Mouse (Mus musculus): ENCODE measurements around the gene Cldn22. TPM values are rescaled to one million over a fixed set of nuclear protein-coding genes. Genes with fewer than 3 reads are reported as not detected.

Gene Cldn22
- total RNA-seq, 2 experiments from 2014 or later = 0.69 TPM; not detected in 1

- no peak for DNase-seq
- intact Hi-C loops (cut with DNase I) = no loop called here
These were observed 2.6 kb downstream of the Cldn22 start for GRCm38 (mm10) chr8:47826911-47827310.

- no peak for DNase-seq
- intact Hi-C loops (cut with DNase I) = no loop called here
These were observed 8.3 kb downstream of the Cldn22 start for GRCm38 (mm10) chr8:47832616-47833015.

DNA sequence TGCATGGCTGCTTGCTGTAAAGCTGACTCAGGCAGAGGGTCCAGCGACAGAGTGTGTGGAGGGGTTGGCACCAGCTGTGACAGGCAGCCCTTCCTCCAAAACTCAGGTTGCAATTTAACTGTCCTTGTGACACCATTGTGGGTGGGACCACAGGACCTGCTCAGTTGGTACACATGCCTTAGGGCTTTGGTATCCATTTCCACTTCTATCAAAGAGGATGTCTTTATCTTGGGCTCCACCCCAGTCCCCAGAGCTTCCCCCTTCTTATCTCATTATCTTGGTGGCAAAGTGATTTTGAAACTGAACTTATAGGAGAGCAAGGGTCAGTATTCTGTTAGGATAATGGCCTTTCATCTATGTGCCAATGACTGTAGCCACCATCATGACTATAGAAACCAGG lies 9.7 kb downstream of the Cldn22 start:
- intact Hi-C loops (cut with DNase I) = no loop called here
- DNase-seq = no peak

DNA sequence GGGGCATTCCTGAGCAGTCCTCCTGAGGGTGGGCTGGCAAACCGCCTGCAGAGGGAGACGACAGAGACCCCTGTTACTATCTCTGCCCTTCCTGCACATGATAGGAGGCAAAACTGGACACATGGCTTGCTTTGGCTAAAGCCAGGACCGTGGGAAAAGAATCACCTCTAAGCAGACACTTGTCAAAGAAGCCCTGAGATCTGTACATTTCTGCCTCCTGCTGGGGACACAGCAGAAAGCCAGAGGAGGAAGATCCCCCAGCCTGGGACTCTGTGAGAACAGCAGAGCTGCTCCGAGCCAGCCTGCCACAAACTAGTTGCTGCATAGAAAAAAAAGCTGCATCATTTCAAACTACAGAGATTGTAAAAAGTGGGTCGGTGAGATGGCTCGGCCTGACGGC lies 18.8 kb downstream of the Cldn22 start:
- intact Hi-C loops (cut with DNase I) = no loop called here
- DNase-seq = no peak

- intact Hi-C loops (cut with DNase I) = no loop called here
- no peak for DNase-seq
These were observed 19.4 kb downstream of the Cldn22 start for GRCm38 (mm10) chr8:47843651-47844050.

- intact Hi-C loops (cut with DNase I) = loop anchor here (5.0 kb wide), 1 partner anchor 104 kb away; no protein-coding TSS in a partner anchor
- DNase-seq = no peak
These were observed 21.7 kb downstream of the Cldn22 start for GRCm38 (mm10) chr8:47845956-47846355.

DNA sequence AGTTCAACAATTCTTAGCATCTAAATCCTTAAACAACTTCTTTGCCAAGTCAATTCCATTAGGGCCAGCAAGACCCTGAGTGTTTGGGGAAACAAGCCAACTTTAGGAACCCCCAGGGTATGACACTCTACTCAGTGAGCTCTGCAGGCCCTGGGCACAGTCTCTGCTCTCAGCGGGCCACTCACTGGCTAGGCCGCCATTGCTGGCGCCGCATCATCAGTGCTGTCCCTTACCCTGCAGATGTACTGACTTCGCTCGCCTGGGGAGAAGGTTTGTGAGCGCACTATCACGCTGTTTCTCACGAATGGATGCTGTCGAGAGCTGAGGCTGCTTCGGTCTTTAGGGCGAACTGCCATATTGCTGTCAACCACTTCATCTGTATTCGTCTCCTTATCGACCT lies 22.9 kb downstream of the Cldn22 start:
- intact Hi-C loops (cut with DNase I) = loop anchor here (5.0 kb wide), 1 partner anchor 105 kb away; no protein-coding TSS in a partner anchor

GRCm38 (mm10) chr8:47847931-47848330 lies 23.6 kb downstream of the Cldn22 start:
- intact Hi-C loops (cut with DNase I) = loop anchor here (5.0 kb wide), 1 partner anchor 106 kb away; no protein-coding TSS in a partner anchor

More for the DNA sequence above, 22.9 kb downstream of the Cldn22 start:
- no peak for DNase-seq

DNA sequence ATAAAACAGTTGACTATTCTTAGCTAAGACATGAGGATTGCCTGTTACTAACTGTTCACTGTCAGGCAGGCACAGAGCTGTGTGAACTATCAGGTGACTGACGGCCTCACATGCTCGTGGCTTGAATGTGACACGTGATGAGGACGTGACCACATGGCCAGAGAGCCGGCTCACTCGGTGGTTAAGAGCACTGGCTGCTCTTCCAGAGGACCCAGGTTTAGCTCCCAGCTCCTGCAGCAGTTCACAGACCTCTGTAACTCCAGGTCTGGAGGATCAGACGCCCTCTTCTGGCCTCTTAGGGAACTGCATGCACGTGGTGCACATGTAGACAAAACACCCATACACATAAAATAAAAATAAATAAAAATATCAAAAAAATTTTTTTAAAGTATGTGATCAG lies 25.6 kb downstream of the Cldn22 start:
- DNase-seq = no peak
- intact Hi-C loops (cut with DNase I) = loop anchor here (5.0 kb wide), 1 partner anchor 108 kb away; no protein-coding TSS in a partner anchor

More at GRCm38 (mm10) chr8:47847931-47848330, 23.6 kb downstream of the Cldn22 start:
- no peak for DNase-seq

- peak; percentile 32 to 54 for DNase-seq
- intact Hi-C loops (cut with DNase I) = no loop called here
These were observed 27.7 kb downstream of the Cldn22 start for GRCm38 (mm10) chr8:47851824-47852502.

GRCm38 (mm10) chr8:47852737-47853136 lies 28.5 kb downstream of the Cldn22 start:
- DNase-seq = no peak
- intact Hi-C loops (cut with DNase I) = no loop called here

DNA sequence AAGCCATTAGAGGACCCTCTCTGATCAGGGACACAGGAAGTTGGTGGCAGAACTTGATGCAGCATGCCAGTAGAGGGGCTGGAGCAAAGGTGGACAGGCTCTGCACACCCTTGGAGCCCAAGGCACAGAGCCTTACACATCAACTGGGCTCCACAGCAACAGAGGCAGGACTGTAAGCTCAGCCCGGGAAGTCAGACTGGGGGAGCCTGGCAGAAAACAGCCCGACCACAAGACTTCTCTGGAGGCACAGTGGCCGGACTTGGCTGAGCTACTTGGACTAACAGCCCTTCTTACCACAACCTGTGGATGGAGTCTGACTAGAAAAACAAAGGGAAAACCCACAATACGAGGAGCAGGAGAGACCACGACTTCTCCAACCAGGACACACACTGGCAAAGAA lies 29.1 kb downstream of the Cldn22 start:
- DNase-seq = no peak
- intact Hi-C loops (cut with DNase I) = no loop called here

GRCm38 (mm10) chr8:47859259-47859658 lies 35.0 kb downstream of the Cldn22 start:
- DNase-seq = no peak
- intact Hi-C loops (cut with DNase I) = no loop called here

GRCm38 (mm10) chr8:47866568-47866967 lies 42.3 kb downstream of the Cldn22 start:
- intact Hi-C loops (cut with DNase I) = no loop called here

GRCm38 (mm10) chr8:47867067-47867466 lies 42.8 kb downstream of the Cldn22 start:
- peak; percentile 77 to 79 for DNase-seq
- intact Hi-C loops (cut with DNase I) = loop anchor here (1.0 kb wide), 1 partner anchor 149 kb away; no protein-coding TSS in a partner anchor

More at GRCm38 (mm10) chr8:47866568-47866967, 42.3 kb downstream of the Cldn22 start:
- DNase-seq = no peak

DNA sequence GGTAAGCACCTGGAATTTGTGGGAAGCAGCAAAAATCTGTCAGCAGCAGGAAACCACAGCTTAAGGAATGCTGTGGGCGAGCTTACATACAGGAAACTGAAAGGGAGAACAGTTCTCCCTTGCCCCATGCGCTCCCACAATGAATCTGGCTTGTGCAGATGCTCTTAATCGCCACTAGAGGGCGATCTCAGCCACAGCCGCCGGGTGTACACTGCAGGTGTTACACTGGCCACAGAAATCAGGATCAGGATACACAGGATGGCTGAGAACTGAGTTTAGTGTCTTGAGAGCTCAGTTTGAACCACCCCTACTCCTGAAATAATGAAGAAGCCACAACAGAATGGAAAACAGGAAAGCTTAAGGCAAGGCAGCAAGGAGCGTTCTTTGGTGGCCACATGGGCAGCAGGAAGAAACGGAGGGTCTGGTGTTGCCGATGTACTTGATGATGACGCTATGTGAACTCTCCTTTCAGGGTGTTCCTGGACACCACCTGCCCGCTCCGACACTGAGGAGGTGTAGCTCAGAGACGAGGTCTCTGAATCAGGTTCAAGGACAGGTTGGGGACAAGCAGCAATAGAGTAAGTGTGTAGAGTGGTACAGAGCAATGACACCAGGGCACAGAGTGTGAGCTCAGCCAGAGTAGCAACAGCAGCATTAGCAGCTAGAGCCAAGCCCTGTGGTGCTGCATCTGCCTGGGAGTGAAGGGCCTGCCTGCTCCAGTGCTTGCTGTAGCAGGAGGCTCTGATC lies 48.3 kb downstream of the Cldn22 start:
- DNase-seq = no peak
- intact Hi-C loops (cut with DNase I) = loop anchor here (1.0 to 5.0 kb wide), 2 partner anchors 85 to 144 kb away; no protein-coding TSS in a partner anchor

GRCm38 (mm10) chr8:47874497-47875178 lies 50.4 kb downstream of the Cldn22 start:
- no peak for DNase-seq
- intact Hi-C loops (cut with DNase I) = loop anchor here (5.0 kb wide), 1 partner anchor 83 kb away; no protein-coding TSS in a partner anchor
